Mouse (Mus musculus) lung, postnatal 0 days (tissue): ENCODE data around the gene 1600012H06Rik.

ENCODE experiments used
- CTCF ChIP-seq: IDR thresholded peaks from 2 replicates; pipeline ENCODE4 v1.5.1; 2016; ENCODE audit warnings: antibody characterized with exemption, mild to moderate bottlenecking
- EP300 ChIP-seq: IDR thresholded peaks from 2 replicates; pipeline ENCODE4 v1.6.1; 2016; ENCODE audit warnings: antibody characterized with exemption, mild to moderate bottlenecking, control low read depth

DNA sequence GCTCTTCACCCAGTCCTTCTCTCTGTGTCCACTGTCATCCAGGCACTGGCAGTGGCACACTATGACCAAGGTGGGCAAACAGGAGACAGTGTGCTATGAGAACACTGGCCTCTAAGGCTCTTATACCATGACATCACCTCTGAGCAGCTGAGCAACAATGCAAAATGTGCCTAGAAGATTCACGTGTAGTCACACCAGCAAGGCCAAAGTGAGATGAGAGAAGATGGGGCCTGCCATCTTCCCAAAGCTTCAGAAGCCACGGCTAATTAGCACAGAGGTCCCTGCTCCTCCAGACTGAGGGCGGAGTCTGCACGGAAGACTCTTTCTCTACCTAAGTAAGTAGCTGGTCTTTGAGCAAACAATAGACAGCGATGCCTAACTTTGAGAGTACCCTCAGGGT lies 14.4 kb upstream of the 1600012H06Rik start:
- TF ChIP-seq CTCF: no peak
- TF ChIP-seq EP300: no peak
